Mouse (Mus musculus): Measurements from ENCODE around the gene Rab11fip4. TPM values are rescaled to one million over a fixed set of nuclear protein-coding genes. Genes with fewer than 3 reads are reported as not detected.
"Not testable (repeated sequence)": the region's sequence is repeated elsewhere in the genome, so short reads cannot be mapped to it uniquely, and the experiment has no call there.

The Rab11fip4 gene
- polyA plus RNA-seq, 1 experiment from 2014 or later, result 18.6 TPM

DNA sequence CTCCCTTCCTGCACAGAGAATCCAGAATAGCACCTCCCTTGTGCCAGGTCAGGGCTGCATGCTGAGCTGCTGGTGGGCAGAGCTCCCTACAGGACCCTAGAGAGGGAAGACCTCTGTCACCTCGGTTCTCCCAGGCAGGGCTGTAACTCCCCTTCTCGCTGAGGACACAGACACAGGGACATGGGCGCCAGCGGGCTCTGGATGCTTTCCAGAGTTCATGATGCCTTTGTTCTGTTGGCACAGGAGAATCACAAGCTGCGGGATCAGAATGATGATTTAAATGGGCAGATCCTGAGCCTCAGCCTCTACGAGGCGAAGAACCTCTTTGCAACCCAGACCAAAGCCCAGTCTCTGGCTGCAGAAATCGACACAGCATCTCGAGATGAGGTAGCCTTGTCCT, 100.5 kb downstream of the Rab11fip4 start:
- no peak overlapping the region for H3K4me3 ChIP-seq
- H3K27me3 ChIP-seq (ENCODE audit: low read depth, poor library complexity, severe bottlenecking), result no peaks in the 10 kb centered on the region
- H3K36me3 ChIP-seq, result peaks cover 81% of the 10 kb centered on the region
- H3K27ac ChIP-seq (replicated peaks), result no peak overlapping the region
- no peaks in the 10 kb centered on the region for H3K9me3 ChIP-seq (replicated peaks)
- peaks cover 3% of the 10 kb centered on the region; the same call in 1 of the 2 replicates for H3K4me1 ChIP-seq
- WGBS, result 89% methylated on average over 9 of the region's 9 CpGs
- DNase-seq (ENCODE audit: low spot score), result no peak

- 77% methylated on average over 19 of the region's 19 CpGs for WGBS
- H3K4me1 ChIP-seq, result peaks cover 20% of the 10 kb centered on the region
Measured at GRCm38 (mm10) chr11:79696390-79697307, 105.6 kb downstream of the Rab11fip4 start.

GRCm38 (mm10) chr11:79698071-79698470, 107.1 kb downstream of the Rab11fip4 start:
- H3K4me3 ChIP-seq, result no peak overlapping the region
- peaks cover 34% of the 10 kb centered on the region for H3K4me1 ChIP-seq
- H3K27ac ChIP-seq (replicated peaks), result no peak overlapping the region; the same call in 1 of the 2 replicates
- H3K9me3 ChIP-seq (replicated peaks), result no peaks in the 10 kb centered on the region
- no peak for DNase-seq (ENCODE audit: low spot score)
- WGBS, result 85% methylated on average over 5 of the region's 5 CpGs
- H3K36me3 ChIP-seq, result peaks cover 60% of the 10 kb centered on the region
- no peaks in the 10 kb centered on the region for H3K27me3 ChIP-seq (ENCODE audit: low read depth, poor library complexity, severe bottlenecking)

More at GRCm38 (mm10) chr11:79696390-79697307, 105.6 kb downstream of the Rab11fip4 start:
- no peaks in the 10 kb centered on the region for H3K9me3 ChIP-seq (replicated peaks)
- no peaks in the 10 kb centered on the region for H3K27me3 ChIP-seq (ENCODE audit: low read depth, poor library complexity, severe bottlenecking)
- H3K36me3 ChIP-seq, result peaks cover 72% of the 10 kb centered on the region
- DNase-seq (ENCODE audit: low spot score), result no peak
- H3K27ac ChIP-seq (replicated peaks), result peak overlapping the region; percentile 34; the same call in 1 of the 2 replicates
- H3K4me3 ChIP-seq, result no peak overlapping the region

DNA sequence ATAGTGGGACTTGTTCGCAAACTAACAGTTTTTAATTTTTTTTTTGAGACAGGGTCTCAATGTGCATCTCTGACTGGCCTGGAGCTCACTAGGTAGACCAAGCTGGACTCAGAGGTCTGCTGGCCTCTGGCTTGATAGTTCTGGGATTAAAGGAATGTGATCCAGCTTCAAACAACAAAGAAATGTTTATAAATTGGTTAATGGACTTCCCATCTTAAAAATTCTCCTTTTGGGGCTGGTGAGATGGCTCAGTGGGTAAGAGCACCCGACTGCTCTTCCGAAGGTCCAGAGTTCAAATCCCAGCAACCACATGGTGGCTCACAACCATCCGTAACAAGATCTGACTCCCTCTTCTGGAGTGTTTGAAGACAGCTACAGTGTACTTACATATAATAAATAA, 107.5 kb downstream of the Rab11fip4 start:
- H3K27me3 ChIP-seq (ENCODE audit: low read depth, poor library complexity, severe bottlenecking); DNase-seq (ENCODE audit: low spot score); H3K4me3 ChIP-seq; H3K9me3 ChIP-seq (replicated peaks); H3K27ac ChIP-seq (replicated peaks): not testable (repeated sequence)
- Histone ChIP-seq H3K4me1 (peaks cover 39% of the 10 kb centered on the region), H3K36me3 (peaks cover 56% of the 10 kb centered on the region)
- WGBS, result 83% methylated on average over 4 of the region's 4 CpGs

DNA sequence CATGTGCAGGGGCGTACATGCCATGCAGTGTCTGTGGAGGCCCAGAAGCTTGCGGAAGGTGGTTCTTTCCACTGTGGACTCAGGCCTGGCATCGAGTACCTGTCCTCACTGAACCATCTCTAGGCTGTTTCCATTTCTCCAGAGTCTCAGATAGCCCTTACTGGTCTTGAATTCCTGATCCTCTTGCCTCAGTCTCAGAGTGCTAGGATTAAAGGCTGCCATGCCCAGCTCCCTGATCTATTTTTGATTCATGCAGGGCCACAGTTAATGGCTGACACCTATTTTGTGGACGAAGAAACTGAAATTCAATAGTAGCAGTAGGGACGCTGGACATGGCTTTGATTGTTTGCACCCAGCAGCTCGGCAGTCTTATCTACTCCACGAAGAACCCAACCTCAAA, 110.5 kb downstream of the Rab11fip4 start:
- WGBS, result 91% methylated on average over 7 of the region's 7 CpGs
- Histone ChIP-seq H3K4me1 (peaks cover 54% of the 10 kb centered on the region), H3K4me3 (no peak overlapping the region), H3K27me3 (ENCODE audit: low read depth, poor library complexity, severe bottlenecking) (peaks cover 5% of the 10 kb centered on the region), H3K27ac (replicated peaks) (peak overlapping the region; percentile 69; the same call in 1 of the 2 replicates), H3K36me3 (peaks cover 36% of the 10 kb centered on the region), H3K9me3 (replicated peaks) (no peaks in the 10 kb centered on the region)
- DNase-seq (ENCODE audit: low spot score), result no peak

- H3K4me1 ChIP-seq, result peaks cover 48% of the 10 kb centered on the region
- H3K27ac ChIP-seq (replicated peaks), result peak overlapping the region; percentile 69
- peak overlapping the region; percentile 69 for H3K4me3 ChIP-seq
- peaks cover 36% of the 10 kb centered on the region for H3K36me3 ChIP-seq
- 78% methylated on average over 6 of the region's 6 CpGs for WGBS
- H3K9me3 ChIP-seq (replicated peaks), result no peaks in the 10 kb centered on the region
- no peak for DNase-seq (ENCODE audit: low spot score)
- H3K27me3 ChIP-seq (ENCODE audit: low read depth, poor library complexity, severe bottlenecking), result peaks cover 8% of the 10 kb centered on the region
Measured at GRCm38 (mm10) chr11:79702092-79702491, 111.1 kb downstream of the Rab11fip4 start.

- Histone ChIP-seq H3K36me3 (peaks cover 27% of the 10 kb centered on the region), H3K9me3 (replicated peaks) (no peaks in the 10 kb centered on the region), H3K27me3 (ENCODE audit: low read depth, poor library complexity, severe bottlenecking) (peaks cover 11% of the 10 kb centered on the region), H3K4me3 (peak overlapping the region; percentile 69), H3K4me1 (peaks cover 41% of the 10 kb centered on the region), H3K27ac (replicated peaks) (peak overlapping the region; percentile 96)
- peak; percentile 56 for DNase-seq (ENCODE audit: low spot score)
- 6% methylated on average over 5 of the region's 5 CpGs for WGBS
Measured at GRCm38 (mm10) chr11:79703452-79703851, 112.4 kb downstream of the Rab11fip4 start.

GRCm38 (mm10) chr11:79703885-79704291, 112.9 kb downstream of the Rab11fip4 start:
- peak overlapping the region; percentile 96 for H3K27ac ChIP-seq (replicated peaks)
- no peaks in the 10 kb centered on the region for H3K9me3 ChIP-seq (replicated peaks)
- H3K36me3 ChIP-seq, result peaks cover 27% of the 10 kb centered on the region
- H3K27me3 ChIP-seq (ENCODE audit: low read depth, poor library complexity, severe bottlenecking), result peaks cover 16% of the 10 kb centered on the region
- under 1% methylated on average over 27 of the region's 27 CpGs for WGBS
- DNase-seq (ENCODE audit: low spot score), result no peak
- peak overlapping the region; percentile 69 for H3K4me3 ChIP-seq
- H3K4me1 ChIP-seq, result peaks cover 42% of the 10 kb centered on the region

GRCm38 (mm10) chr11:79704318-79705150, 113.5 kb downstream of the Rab11fip4 start:
- Histone ChIP-seq H3K4me3 (peak overlapping the region; percentile 69), H3K27me3 (ENCODE audit: low read depth, poor library complexity, severe bottlenecking) (peaks cover 21% of the 10 kb centered on the region), H3K4me1 (peaks cover 45% of the 10 kb centered on the region), H3K36me3 (peaks cover 21% of the 10 kb centered on the region), H3K9me3 (replicated peaks) (no peaks in the 10 kb centered on the region), H3K27ac (replicated peaks) (peak overlapping the region; percentile 96)
- peak; percentile 98 for DNase-seq (ENCODE audit: low spot score)
- under 1% methylated on average over 60 of the region's 61 CpGs for WGBS

GRCm38 (mm10) chr11:79707084-79707483, 116.1 kb downstream of the Rab11fip4 start:
- H3K9me3 ChIP-seq (replicated peaks), result no peaks in the 10 kb centered on the region
- H3K27me3 ChIP-seq (ENCODE audit: low read depth, poor library complexity, severe bottlenecking), result peaks cover 44% of the 10 kb centered on the region
- no peak overlapping the region for H3K4me3 ChIP-seq
- H3K4me1 ChIP-seq, result peaks cover 62% of the 10 kb centered on the region
- WGBS, result 85% methylated on average over 3 of the region's 3 CpGs
- no peaks in the 10 kb centered on the region for H3K36me3 ChIP-seq
- no peak for DNase-seq (ENCODE audit: low spot score)
- no peak overlapping the region for H3K27ac ChIP-seq (replicated peaks)

DNA sequence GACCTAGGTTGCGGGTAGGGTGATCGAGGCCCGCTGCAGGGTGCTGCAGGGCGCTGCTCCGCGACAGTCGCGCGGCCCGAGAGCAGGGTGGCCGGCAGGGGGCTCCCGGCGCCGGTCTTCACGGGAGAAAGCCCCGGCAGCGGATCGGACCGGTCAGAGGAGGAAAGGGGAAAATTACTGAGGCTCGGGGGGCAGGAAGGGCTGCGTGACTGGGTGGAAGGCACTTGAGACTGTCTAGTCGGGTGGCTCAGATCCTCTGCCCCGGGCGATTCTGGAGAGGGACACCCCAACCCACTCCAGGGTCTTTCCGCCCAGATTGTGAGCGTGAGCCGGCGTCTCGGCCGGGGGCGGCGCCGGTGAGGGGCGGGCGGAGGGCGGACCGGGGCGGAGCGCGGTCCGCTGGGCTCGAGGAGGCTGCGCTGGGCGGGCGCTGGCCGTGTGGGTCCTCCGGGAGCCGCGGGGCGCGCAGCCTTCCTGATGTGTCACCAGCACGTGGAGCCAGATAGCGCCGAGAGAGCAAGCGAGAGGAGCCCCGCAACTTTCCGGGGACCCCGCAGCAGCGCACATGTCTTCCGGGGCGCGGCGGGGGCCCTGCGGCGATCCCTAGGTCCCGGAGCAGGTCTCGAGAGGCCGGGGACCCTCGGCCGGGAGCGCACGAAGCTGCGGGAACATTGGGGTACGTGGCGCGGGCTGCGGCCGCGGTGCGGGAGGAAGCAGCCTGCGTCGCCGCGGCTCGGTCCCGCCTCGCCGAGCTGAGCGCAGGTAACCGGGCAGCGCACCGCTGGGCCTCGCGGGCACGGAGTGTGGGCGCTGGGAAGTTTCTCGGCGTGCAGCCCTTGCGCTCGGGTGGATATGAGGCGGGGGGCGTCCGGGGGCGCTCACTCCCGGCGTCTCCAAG, 120.1 kb downstream of the Rab11fip4 start:
- Histone ChIP-seq H3K27ac (replicated peaks) (peak overlapping the region; percentile 84), H3K36me3 (no peaks in the 10 kb centered on the region), H3K9me3 (replicated peaks) (no peaks in the 10 kb centered on the region), H3K4me1 (peaks cover 56% of the 10 kb centered on the region), H3K27me3 (ENCODE audit: low read depth, poor library complexity, severe bottlenecking) (peaks cover 67% of the 10 kb centered on the region), H3K4me3 (peak overlapping the region; percentile 79)
- WGBS, result under 1% methylated on average over 105 of the region's 106 CpGs
- DNase-seq (ENCODE audit: low spot score), result peak; percentile 86
